Mouse (Mus musculus) liver, adult 2 months (tissue): ENCODE measurements around the gene Sept10.

Experiments
- CTCF ChIP-seq: fragments of 200-500 bp; IDR thresholded peaks from 2 replicates; pipeline ENCODE4 v1.5.1; 2011; ENCODE audit warnings: low read depth, low read length, control low read depth
- POLR2A ChIP-seq: fragments of 200-500 bp; IDR thresholded peaks from 2 replicates; pipeline ENCODE4 v1.6.1; 2011; ENCODE audit warnings: low read length, control low read depth; ENCODE audit not compliant: insufficient read depth; ENCODE audit errors: extremely low read depth

- no peak for TF ChIP-seq POLR2A
- no peak for TF ChIP-seq CTCF
These were observed 70.5 kb downstream of the Sept10 start for GRCm38 (mm10) chr10:59150938-59151657.
